Mouse (Mus musculus) lung, adult 2 months (tissue): ENCODE results near the gene Lmtk3. TPM values are rescaled to one million over a fixed set of nuclear protein-coding genes. Genes with fewer than 3 reads are reported as not detected.
A peak's percentile ranks its signal among the peaks of the same experiment; 100 is the strongest.

Experiments
- DNase-seq: peaks from one replicate; pipeline ENCODE4 v3.0.0; 2022
- H3K4me1 ChIP-seq: fragments of 200-500 bp; 2 replicates; pipeline ENCODE4 v1.6.1; 2011; ENCODE audit warnings: low read length; ENCODE audit not compliant: control insufficient read depth, insufficient read depth
- H3K4me3 ChIP-seq: fragments of 200-500 bp; replicated peaks from 2 replicates; pipeline ENCODE3; 2011; ENCODE audit warnings: low read depth, mild to moderate bottlenecking, control low read depth, low read length; ENCODE audit errors: extremely low read depth
- CTCF ChIP-seq: fragments of 200-500 bp; IDR thresholded peaks from 2 replicates; pipeline ENCODE4 v1.5.1; 2011; ENCODE audit warnings: mild to moderate bottlenecking, low read length, control low read depth; ENCODE audit not compliant: insufficient read depth
- POLR2A ChIP-seq: fragments of 200-500 bp; IDR thresholded peaks from 2 replicates; pipeline ENCODE4 v1.6.1; 2011; ENCODE audit warnings: low read depth, mild to moderate bottlenecking, control low read depth, low read length, borderline replicate concordance; ENCODE audit errors: extremely low read depth
- WGBS: fragments of 180-500 bp; shearing (Covaris S2); methylation state at CpG from one replicate; pipeline ENCODE4 v1.1.7; 2018; 5-methylcytosine and 5-hydroxymethylcytosine counted together
- polyA plus RNA-seq: library from polyadenylated mRNA; depleted of rRNA; stranded (reverse); fragments of >200 nt; gene quantifications from 2 replicates; pipeline ENCODE4 v1.2.3, GENCODE M21; 2012

The Lmtk3 gene
- polyA plus RNA-seq, 1 experiment = 0.70 TPM

DNA sequence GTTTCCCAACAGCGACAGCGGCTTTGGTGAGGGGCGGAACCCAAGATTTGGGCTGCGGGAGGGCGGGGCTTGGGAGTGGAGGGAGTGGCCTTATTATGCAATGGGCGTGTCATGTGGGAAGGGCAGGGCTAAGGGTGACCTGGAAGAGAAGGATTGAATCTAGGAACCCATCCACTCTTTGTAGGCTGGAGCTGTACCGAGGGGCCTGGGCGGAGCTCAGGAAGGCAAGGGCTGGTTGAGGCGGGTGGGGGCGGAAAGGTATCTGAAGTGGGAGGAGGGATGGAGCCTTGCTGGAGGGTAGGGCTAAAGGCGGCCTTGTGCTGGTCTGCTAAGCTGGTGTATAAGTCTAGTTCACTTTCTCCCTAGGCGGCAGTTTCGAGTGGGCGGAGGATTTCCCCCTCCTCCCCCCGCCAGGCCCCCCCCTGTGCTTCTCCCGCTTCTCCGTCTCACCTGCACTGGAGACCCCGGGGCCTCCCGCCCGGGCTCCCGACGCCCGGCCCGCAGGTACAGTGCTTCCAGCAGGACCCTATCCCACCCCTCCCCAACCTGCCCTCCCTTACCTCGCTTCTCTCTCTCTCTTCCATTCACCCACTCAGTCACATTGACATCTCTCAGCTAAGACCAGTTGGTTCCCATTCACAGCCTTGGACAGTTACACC is 17.1 kb downstream of the Lmtk3 start:
- WGBS = 8% methylated on average over 14 of the region's 25 CpGs
- TF ChIP-seq POLR2A (no peak), CTCF (no peak)
- DNase-seq = peak; percentile 55

DNA sequence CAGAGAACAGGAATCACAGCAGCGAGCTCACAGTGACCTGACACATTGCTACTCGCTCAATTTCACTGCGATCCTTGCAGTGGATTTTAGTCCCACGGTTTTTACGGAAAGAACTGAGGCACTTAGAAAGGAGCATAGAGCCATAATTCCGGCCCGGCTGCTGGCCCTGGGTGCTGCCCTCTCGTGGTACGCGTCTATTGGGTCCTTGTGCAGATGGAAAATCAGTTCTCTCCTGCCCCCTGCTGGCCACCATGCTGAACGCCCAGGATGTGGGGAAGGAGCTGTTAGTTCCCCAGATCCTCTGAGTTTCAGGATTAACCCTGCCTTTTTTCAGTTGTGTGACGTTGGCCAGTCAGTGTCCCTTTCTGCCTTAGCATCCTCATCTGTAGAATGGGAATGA is 17.8 kb downstream of the Lmtk3 start:
- peak overlapping the region; percentile 15 for H3K4me3 ChIP-seq
- peaks cover 3% of the 10 kb centered on the region; the same call in 1 of the 2 replicates for H3K4me1 ChIP-seq
- TF ChIP-seq CTCF (peak; percentile 100), POLR2A (0 out of 2 replicates have a peak, but pooled peaks have one; percentile 15)
- DNase-seq = peak; percentile 88
- WGBS = 1% methylated on average over 12 of the region's 12 CpGs

More for the DNA sequence above, 17.1 kb downstream of the Lmtk3 start:
- Histone ChIP-seq H3K4me3 (peak overlapping the region; percentile 51), H3K4me1 (peaks cover 3% of the 10 kb centered on the region; the same call in 1 of the 2 replicates)

DNA sequence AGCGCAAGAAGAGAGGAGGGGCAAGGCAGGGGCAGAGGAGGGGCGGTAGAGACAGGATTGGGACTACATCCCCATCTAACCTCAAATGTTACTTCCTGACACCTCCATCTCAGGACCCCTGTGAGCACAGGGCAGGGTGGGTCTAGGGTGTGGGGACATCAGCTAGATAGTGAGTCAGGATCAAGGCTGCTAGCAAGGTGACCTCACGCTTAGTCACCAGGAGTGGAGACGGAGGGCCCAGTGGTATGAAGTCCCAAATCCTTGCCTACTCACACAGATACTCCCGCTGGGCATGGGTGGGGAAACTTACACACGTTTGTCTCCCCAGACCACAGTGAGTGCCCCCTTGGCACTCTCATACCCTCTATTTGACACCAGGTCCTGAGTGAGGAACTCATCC is 19.0 kb downstream of the Lmtk3 start:
- Histone ChIP-seq H3K4me3 (no peak overlapping the region), H3K4me1 (peaks cover 3% of the 10 kb centered on the region; the same call in 1 of the 2 replicates)
- DNase-seq = no peak
- WGBS = 80% methylated on average over 6 of the region's 6 CpGs
- TF ChIP-seq POLR2A = no peak
- TF ChIP-seq CTCF = no peak

DNA sequence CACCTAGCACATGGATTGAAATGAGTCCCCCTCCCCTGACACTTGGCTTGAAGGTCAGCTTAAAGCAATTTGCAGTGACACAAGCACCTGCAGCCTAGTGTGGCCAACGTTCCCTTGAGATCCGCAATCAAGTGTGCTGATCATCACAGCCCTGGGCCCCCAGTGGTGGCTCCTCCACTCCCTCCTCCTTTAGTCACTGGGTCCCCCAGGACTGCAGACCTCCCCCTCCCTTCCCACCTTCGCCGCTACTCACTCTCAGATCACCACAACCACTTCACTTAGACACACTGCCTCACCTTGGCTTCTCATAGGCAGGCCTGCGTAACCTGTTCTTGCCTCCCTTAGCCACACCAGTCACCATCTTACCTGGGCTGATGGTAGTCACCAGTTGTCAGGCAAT is 22.4 kb downstream of the Lmtk3 start:
- 53% methylated on average over 5 of the region's 5 CpGs for WGBS
- Histone ChIP-seq H3K4me1 (no peaks in the 10 kb centered on the region; the same call in 1 of the 2 replicates), H3K4me3 (no peak overlapping the region)
- TF ChIP-seq CTCF (no peak), POLR2A (0 out of 2 replicates have a peak, but pooled peaks have one; percentile 6)
- no peak for DNase-seq

DNA sequence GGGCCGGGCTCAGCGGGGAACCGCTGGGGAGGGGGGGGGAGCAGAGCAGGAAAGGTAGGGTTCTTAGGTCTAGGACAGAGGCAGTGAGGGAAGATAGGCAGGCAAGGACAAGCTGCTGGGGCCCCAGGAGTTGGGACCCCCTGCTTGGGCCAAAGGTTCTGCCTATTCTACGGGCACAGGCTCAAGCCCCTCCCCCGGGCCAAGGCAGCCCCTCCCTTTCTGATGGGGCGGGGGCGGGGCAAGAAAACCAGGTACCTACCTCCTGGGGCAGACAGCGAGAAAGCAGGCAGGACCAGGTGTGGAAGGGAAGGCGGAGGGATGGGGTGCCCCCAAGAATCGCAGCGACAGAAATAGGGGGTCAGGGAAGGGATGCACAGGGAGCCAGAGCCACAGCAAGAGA is 24.9 kb downstream of the Lmtk3 start:
- TF ChIP-seq CTCF (no peak), POLR2A (no peak)
- DNase-seq = no peak
- Histone ChIP-seq H3K4me3 (no peak overlapping the region), H3K4me1 (peaks cover 6% of the 10 kb centered on the region)
- WGBS = 58% methylated on average over 10 of the region's 11 CpGs

DNA sequence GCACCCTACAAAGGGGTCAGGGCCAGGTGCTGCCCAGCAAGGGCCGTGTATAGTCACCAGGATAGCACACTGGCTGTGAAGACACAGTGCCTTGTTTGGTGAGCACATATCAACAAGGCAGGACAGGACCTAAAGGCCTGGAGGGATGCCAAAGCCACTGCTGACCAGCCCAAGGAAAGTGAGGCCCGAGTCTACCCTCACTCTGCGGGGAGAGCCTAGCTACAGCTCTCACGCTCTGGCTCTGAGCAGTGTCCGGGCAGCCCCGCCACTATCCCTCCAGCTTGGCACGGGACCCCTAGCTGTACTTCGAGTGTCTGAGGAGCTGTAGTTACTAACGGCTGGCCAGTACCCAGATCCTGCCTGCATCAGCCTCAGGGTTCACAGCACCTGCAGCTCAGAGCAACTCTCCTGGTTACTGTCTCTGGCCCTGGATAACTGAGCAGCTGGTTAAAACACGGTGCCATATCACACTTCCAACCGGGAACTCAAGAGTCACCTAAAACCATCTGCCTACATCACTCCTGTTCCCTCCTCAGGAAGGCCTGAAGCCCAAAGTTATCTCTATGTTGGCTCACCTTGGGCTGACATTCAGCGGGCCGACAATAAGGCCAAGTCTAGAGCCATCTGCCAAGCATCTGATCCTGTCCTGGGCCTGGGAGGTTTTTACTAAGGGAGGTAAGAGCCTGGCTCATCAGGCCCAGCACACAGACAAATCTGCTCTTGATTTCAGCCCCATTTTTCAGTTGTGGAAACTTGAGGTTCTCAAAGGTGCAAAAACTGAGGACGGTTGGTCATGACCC is 25.9 kb downstream of the Lmtk3 start:
- 77% methylated on average over 14 of the region's 14 CpGs for WGBS
- TF ChIP-seq CTCF (no peak), POLR2A (no peak)
- no peak for DNase-seq

DNA sequence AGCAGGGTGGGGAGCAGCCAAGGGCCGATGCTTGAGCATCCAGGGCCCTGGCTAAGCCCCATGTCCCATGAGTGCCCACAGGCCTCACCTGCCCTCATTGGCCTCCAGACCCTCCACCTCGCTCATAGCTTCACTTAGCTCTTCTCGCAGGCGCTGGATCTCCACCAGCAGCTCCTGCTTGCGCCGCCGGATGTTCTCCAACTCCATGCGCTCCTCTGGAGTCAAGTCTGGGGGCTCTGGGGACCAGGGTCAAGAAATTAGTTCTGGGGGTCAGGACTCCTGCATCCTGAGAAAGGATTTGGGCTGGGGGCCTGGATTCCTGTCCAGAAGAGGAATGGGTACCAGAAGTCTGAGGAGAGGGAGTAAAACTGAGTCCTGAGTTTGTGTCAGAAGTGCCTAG is 29.4 kb downstream of the Lmtk3 start:
- H3K4me3 ChIP-seq = no peak overlapping the region

More for the DNA sequence above, 25.9 kb downstream of the Lmtk3 start:
- Histone ChIP-seq H3K4me3 (no peak overlapping the region), H3K4me1 (peaks cover 6% of the 10 kb centered on the region)

DNA sequence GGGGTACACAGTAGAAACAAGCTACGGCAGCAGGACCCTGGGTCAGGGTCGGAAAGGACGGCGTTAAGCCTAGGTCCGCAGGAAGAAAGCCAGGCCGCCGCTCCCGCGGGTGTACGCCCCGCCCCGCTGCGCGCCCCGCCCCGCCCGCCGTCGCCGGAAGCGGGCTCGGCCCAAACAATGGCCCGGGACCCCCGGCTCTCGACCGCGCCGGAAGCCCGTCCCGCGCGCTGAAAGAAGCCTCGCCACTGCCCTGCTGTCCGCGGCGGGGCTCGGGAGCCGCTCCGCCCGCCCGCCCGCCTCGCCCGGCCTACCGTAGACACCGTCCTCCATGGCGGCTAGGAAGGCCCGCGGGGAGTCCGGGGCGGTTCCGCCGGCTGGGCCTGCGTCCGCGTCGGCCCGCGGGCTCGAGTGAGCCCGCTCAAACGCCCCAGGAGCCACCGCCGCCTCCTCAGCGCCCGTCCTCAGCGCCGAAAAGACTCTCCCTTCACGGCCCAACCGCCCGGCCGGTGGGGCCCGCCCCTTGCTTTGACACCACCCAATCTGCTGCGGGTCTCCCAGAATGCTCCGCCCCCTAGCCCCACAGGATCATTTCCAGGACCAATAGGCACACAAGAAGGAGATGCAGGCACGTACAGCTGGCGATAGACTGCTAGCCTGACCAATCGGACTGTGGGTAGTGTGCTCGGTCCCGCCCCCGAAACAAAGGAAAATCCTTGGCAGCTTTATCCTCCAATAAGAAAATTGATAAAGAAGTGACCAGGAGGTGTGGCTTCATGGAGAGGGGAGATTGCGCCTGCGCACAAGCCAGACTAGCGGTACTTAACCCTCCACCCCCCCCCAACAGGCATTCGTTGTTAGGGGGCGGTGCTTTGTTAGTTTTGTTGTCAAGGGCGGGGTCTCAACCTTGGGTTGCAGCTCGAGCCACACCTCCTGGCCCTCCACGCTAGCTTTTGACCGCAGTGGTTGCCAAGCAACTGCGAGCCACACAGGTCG is 30.5 kb downstream of the Lmtk3 start, which contains the start of gene Cyth2:
Gene Cyth2 (minus strand): TSS at position 795 of the 993 bp plus-strand sequence.
- peak; percentile 98 for DNase-seq
- peak; percentile 79 for TF ChIP-seq POLR2A
- no peak for TF ChIP-seq CTCF
- peak within 1 kb of the TSS; percentile 62 for H3K4me3 ChIP-seq
- under 1% methylated on average over 92 of the region's 92 CpGs for WGBS
- peaks cover 6% of the 10 kb centered on the region for H3K4me1 ChIP-seq

More for the DNA sequence above, 29.4 kb downstream of the Lmtk3 start:
- TF ChIP-seq CTCF (no peak), POLR2A (no peak)
- no peak for DNase-seq
- 78% methylated on average over 8 of the region's 8 CpGs for WGBS
- peaks cover 6% of the 10 kb centered on the region for H3K4me1 ChIP-seq

DNA sequence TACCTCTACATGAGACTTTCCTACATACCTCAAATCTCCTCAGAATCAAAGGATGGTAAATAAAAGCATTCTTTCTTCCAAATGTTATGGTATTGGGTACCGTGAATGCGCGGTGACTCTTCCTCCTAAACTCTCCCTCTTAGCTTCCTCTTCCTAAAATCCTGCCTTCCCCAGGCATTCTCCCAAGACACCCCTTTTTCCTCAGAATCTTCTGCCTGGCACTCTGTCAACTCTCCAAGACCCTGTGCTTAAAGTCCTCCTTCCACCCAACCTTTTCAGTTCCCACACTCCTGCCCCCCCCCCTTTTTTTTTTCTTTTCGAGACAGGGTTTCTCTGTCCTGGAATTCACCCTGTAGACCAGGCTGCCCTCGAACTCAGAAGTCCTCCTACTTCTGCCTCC is 31.3 kb downstream of the Lmtk3 start:
- peak overlapping the region; percentile 26 for H3K4me3 ChIP-seq
- 4% methylated on average over 5 of the region's 5 CpGs for WGBS
- no peak for DNase-seq
- TF ChIP-seq POLR2A = no peak
- TF ChIP-seq CTCF = no peak
- peaks cover 6% of the 10 kb centered on the region for H3K4me1 ChIP-seq
